Mouse (Mus musculus) heart, embryonic 14.5 days (tissue): ENCODE results near the gene Dmrt2. TPM values are rescaled to one million over a fixed set of nuclear protein-coding genes. Genes with fewer than 3 reads are reported as not detected.

ENCODE experiments used
- ATAC-seq: fragments of 200-750 bp; cut with Nextera tagmentation; 2 replicates; pipeline ENCODE4 v1.8.0; 2017; ENCODE audit warnings: low read depth, moderate TSS enrichment; ENCODE audit not compliant: insufficient number of reproducible peaks, insufficient read depth, low FRiP score
- H3K27ac ChIP-seq, 2 experiments: fragments of 200-500 bp in 1 of 2; fragments of 300-500 bp in 1 of 2; sonication (generic) in 1 of 2; replicated peaks in 1 of 2; 2 replicates each; pipeline ENCODE4 v1.5.1; 2012 to 2014; ENCODE audit warnings: low read depth in 2 of 2, low read length in 2 of 2, control low read depth in 1 of 2, mild to moderate bottlenecking in 1 of 2, mixed read lengths in 1 of 2; ENCODE audit not compliant: control insufficient read depth in 1 of 2, insufficient read depth in 1 of 2
- H3K27me3 ChIP-seq: fragments of 300-500 bp; sonication (generic); 2 replicates; pipeline ENCODE4 v1.6.1; 2014; ENCODE audit warnings: mild to moderate bottlenecking, low read length, control low read depth; ENCODE audit not compliant: control insufficient read depth, insufficient read depth
- H3K36me3 ChIP-seq: fragments of 300-500 bp; sonication (generic); 2 replicates; pipeline ENCODE4 v1.6.1; 2014; ENCODE audit warnings: mild to moderate bottlenecking, control low read depth, low read length, mixed read lengths; ENCODE audit not compliant: control insufficient read depth, insufficient read depth
- H3K4me1 ChIP-seq, 2 experiments: fragments of 200-500 bp in 1 of 2; fragments of 300-500 bp in 1 of 2; sonication (generic) in 1 of 2; 2 replicates each; pipeline ENCODE4 v1.6.1; 2012 to 2014; ENCODE audit warnings: low read length in 2 of 2, control low read depth in 1 of 2, mixed read lengths in 1 of 2; ENCODE audit not compliant: control insufficient read depth in 2 of 2, insufficient read depth in 2 of 2
- H3K4me2 ChIP-seq: fragments of 300-500 bp; sonication (generic); 2 replicates; pipeline ENCODE4 v1.6.1; 2014; ENCODE audit warnings: mild to moderate bottlenecking, low read length
- H3K4me3 ChIP-seq, 2 experiments: fragments of 200-500 bp in 1 of 2; fragments of 300-500 bp in 1 of 2; sonication (generic) in 1 of 2; 2 replicates each; pipeline ENCODE4 v1.5.1; 2012 to 2014; ENCODE audit warnings: low read length in 2 of 2, mild to moderate bottlenecking in 2 of 2, control low read depth in 1 of 2, low read depth in 1 of 2, moderate library complexity in 1 of 2; ENCODE audit not compliant: control insufficient read depth in 1 of 2, insufficient read depth in 1 of 2
- H3K9ac ChIP-seq: fragments of 300-500 bp; sonication (generic); 2 replicates; pipeline ENCODE4 v1.6.1; 2014; ENCODE audit warnings: mild to moderate bottlenecking, low read length
- H3K9me3 ChIP-seq: fragments of 300-500 bp; sonication (generic); 2 replicates; pipeline ENCODE4 v1.6.1; 2016; ENCODE audit warnings: low read length, control low read depth; ENCODE audit not compliant: control insufficient read depth
- WGBS: fragments of 180-500 bp; shearing (Covaris S2); extraction: QIAGEN DNeasy Blood & Tissue Kit; methylation state at CpG from one replicate; pipeline ENCODE4 v1.1.7; 2014; 5-methylcytosine and 5-hydroxymethylcytosine counted together
- polyA plus RNA-seq: library from polyadenylated mRNA; unstranded; fragments of >200 nt; fragmentation: Nextera tagmentation; extraction: Ambion mirVana; gene quantifications from 2 replicates; pipeline ENCODE4 v1.2.1, GENCODE M21; 2014

Gene Dmrt2
- polyA plus RNA-seq, 1 experiment from 2014 or later, result 0.59 TPM

DNA sequence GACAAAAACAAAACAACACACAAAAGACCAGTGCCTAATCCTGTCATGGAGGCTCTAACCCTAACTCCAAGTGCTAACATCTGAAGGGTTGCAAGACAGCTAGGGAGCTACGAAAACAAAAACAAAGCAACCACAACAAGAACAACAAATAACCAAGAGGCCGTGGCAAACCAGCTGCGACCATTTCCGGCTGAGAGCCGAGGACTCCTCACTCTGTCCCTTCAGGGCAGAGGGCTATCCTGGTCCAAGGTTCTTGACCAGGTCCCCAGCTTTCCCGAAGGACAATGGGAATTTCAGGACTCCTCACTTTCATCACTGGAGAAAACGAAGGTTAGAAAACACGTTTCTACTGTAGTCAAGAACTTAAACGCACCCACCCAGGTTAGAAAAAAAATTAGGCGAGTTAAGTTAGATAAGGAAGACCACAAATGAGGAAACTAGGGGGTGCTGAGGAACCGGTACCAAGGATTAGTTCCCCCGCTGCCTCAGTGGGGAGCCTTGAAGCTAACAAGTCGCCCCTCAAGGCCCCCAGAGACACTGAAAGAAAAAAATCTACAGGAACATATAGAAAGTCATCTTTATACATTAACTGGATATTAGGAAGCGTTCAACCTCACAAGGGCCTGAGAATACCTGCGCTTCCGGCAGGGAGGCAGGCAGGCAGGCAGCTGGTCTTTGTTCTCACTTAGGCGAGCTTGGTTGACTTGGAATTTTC lies 1.5 kb upstream of the Dmrt2 start:
- Histone ChIP-seq H3K27me3 (peaks cover 100% of the 10 kb centered on the region), H3K9ac (no peak overlapping the region), H3K36me3 (no peaks in the 10 kb centered on the region), H3K4me3 (no peak overlapping the region), H3K9me3 (no peaks in the 10 kb centered on the region), H3K4me2 (no peak overlapping the region), H3K4me1 (peaks cover 0 to 3% of the 10 kb centered on the region in 2 experiments; a peak in 2 of 4 replicates), H3K27ac (no peak overlapping the region)
- 2% methylated on average over 17 of the region's 17 CpGs for WGBS
- ATAC-seq, result no peak

DNA sequence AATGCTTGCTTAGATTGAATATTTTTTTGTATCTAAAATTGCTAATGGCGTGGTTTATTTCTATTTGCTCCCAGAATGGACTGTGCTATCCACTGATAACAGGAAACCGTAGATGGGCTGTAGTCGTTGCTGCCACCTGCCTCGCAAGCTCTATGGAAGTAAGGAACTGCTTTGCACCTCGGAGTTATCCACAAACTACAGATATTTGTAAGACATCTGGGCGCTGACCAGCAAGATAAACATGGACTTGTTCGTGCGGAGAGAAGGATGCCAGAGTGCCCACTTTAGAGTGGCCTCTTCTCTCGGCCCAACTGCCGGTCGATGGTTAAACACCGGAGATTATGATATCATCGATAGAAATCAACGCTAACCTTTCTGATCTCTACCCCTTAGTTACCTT lies 530 bp upstream of the Dmrt2 start:
- H3K4me1 ChIP-seq, result no peaks in the 10 kb centered on the region; a peak in 1 of 4 replicates
- H3K9me3 ChIP-seq, result no peaks in the 10 kb centered on the region
- H3K27ac ChIP-seq, result no peak overlapping the region
- under 1% methylated on average over 14 of the region's 14 CpGs for WGBS
- H3K4me2 ChIP-seq, result peak overlapping the region; percentile 81
- ATAC-seq, result no peak
- peaks cover 100% of the 10 kb centered on the region for H3K27me3 ChIP-seq
- peak overlapping the region; percentile 52 to 53 for H3K4me3 ChIP-seq
- no peaks in the 10 kb centered on the region for H3K36me3 ChIP-seq
- no peak overlapping the region for H3K9ac ChIP-seq

DNA sequence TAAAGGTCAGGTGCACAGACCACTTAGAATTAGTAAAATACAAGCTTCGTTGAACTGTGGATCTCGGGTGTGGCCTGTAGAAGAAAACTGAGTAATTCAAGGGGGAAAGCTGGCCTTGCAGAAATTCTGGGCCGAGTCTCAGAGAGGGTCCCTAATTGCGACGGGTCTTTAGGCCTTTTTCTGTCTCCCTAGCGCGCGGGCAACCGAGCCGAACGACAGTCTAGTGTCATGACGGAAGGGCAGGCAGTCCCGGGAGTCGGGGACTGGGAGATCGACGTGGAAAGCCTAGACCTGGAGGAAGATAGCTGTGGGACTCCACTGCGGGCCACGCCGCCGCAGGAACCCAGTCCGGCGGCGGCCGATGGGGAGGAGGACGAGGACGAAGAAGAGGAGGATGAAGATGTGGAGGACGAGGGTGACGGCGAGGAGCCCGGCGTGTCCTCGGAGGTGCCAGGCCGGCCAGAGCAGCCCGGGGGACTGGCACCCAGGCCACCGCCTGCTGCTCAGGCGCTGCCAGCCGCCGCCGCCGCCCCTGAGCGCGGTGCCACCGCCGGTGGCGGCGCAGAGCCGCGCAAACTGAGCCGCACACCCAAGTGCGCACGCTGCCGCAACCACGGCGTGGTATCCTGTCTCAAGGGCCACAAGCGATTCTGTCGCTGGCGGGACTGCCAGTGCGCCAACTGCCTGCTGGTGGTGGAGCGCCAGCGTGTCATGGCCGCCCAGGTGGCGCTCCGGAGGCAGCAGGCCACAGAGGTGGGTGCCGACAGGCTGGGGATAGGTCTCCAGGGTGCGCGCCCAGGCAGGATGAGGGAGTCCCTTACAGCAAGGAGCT lies 1.2 kb downstream of the Dmrt2 start:
- Histone ChIP-seq H3K4me2 (peak overlapping the region; percentile 81), H3K9ac (peak overlapping the region; percentile 28), H3K27me3 (peaks cover 99% of the 10 kb centered on the region), H3K36me3 (no peaks in the 10 kb centered on the region), H3K27ac (no peak overlapping the region), H3K4me3 (peak overlapping the region; percentile 37 to 53), H3K4me1 (no peaks in the 10 kb centered on the region; a peak in 1 of 4 replicates), H3K9me3 (no peaks in the 10 kb centered on the region)
- no peak for ATAC-seq
- WGBS, result under 1% methylated on average over 52 of the region's 66 CpGs

DNA sequence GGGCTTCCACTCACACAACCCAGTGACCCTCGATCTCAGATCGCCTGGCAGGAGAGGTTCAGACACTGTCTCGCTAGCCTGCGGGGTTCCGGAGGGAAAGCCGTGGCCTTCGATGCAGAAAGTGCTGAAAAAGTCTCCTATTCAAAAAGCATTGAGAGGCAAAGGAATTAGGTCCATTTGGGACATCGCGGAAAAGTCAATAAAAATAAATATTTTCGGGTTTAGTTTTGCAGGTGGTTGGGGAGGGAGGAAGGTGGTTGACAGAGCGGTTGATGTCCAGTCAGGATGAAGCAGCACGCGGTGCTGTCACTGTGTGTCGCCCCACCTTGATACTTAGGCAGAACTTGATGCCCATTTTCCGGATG lies 1.8 kb downstream of the Dmrt2 start:
- WGBS, result 2% methylated on average over 15 of the region's 15 CpGs
- no peaks in the 10 kb centered on the region for H3K36me3 ChIP-seq
- H3K27ac ChIP-seq, result no peak overlapping the region
- H3K27me3 ChIP-seq, result peaks cover 98% of the 10 kb centered on the region
- ATAC-seq, result no peak
- H3K4me3 ChIP-seq, result peak overlapping the region; percentile 37 to 53
- no peaks in the 10 kb centered on the region; a peak in 1 of 4 replicates for H3K4me1 ChIP-seq
- H3K9ac ChIP-seq, result 0 out of 2 replicates have a peak overlapping the region, but pooled peaks have one; percentile 28
- peak overlapping the region; percentile 81 for H3K4me2 ChIP-seq
- H3K9me3 ChIP-seq, result no peaks in the 10 kb centered on the region

DNA sequence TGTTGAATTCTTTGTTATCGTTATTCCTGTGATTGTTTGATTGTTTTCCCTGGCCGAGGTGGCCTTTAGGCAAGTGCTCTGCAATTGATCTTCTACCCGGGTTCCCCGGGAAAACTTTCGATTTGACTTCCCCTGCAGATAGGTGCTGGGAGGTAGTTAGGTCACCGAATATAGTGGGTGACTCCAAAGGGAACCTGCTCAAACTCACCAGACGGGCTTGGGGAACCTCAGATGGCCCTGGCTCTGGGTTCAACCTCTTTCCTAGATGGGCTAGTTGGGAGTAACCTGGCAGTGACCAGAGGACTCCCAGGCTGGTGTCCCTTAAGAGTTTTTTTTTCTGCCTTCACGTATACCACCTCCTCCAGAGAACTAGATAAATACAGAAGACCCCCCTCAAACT lies 2.5 kb downstream of the Dmrt2 start:
- no peak for ATAC-seq
- Histone ChIP-seq H3K27ac (no peak overlapping the region), H3K27me3 (peaks cover 91% of the 10 kb centered on the region), H3K4me3 (peak overlapping the region in 1 of 2 experiments; percentile 53; a peak in 1 of 4 replicates), H3K9ac (no peak overlapping the region), H3K9me3 (no peaks in the 10 kb centered on the region), H3K36me3 (no peaks in the 10 kb centered on the region), H3K4me1 (no peaks in the 10 kb centered on the region; a peak in 1 of 4 replicates), H3K4me2 (peak overlapping the region; percentile 81; the same call in 1 of the 2 replicates)
- WGBS, result 2% methylated on average over 8 of the region's 8 CpGs

DNA sequence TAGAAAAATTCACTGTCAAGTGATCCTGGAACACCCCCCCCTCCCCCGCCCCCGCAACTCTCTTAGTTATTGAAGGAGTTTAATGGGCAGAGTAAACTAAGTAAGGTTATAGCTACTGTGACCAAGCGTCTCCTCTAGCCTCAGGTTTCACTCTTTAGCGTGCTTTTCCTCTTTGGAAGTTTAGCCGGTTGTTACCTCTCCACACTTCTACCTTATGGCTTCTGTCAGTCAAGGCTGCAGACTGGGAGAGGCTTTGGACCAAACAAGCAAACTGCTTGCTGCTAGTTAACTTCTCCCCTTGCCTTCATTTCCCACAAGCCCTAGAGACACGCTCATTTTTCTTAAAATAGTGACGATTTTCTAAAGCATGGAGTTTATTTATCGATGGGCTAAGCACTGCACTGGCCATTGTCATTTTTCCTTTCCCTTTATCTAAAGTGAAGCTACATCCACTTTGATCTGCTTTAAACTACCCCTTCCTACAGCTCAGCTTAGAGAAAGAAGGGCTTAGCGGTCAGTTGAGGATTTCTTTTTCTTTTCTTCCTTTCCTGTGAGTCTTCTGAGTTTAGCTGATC lies 3.7 kb downstream of the Dmrt2 start:
- no peak for ATAC-seq
- 18% methylated on average over 9 of the region's 9 CpGs for WGBS
- Histone ChIP-seq H3K4me1 (no peaks in the 10 kb centered on the region; a peak in 1 of 4 replicates), H3K27me3 (peaks cover 80% of the 10 kb centered on the region), H3K9me3 (no peaks in the 10 kb centered on the region), H3K4me2 (no peak overlapping the region), H3K27ac (no peak overlapping the region), H3K36me3 (no peaks in the 10 kb centered on the region), H3K4me3 (no peak overlapping the region), H3K9ac (no peak overlapping the region)

DNA sequence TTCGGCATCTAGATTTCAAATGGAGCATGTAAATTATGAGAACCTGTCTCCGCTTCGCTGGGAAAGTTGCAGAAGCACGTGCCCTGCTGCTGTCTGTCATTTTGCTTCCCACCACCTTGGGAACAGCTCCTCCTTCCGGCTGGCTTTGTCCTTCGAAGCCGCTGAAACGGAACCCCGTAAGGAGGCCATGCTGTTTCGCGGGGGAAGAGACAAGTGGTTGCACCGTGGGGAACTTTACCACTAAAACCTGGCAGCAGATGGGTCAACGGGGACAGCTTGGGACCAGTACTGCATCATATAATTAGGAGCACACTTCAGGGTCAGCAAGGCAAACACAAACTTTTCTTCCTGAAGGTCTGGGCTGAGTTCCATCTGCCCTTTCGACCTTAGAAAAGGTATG lies 26.6 kb downstream of the Dmrt2 start:
- Histone ChIP-seq H3K4me2 (no peak overlapping the region), H3K4me1 (no peaks in the 10 kb centered on the region)

More for the DNA sequence above, 26.6 kb downstream of the Dmrt2 start:
- no peak overlapping the region for H3K4me3 ChIP-seq
- no peaks in the 10 kb centered on the region for H3K27me3 ChIP-seq
- WGBS, result 74% methylated on average over 14 of the region's 14 CpGs
- ATAC-seq, result no peak
- no peaks in the 10 kb centered on the region for H3K9me3 ChIP-seq
- H3K36me3 ChIP-seq, result no peaks in the 10 kb centered on the region
- H3K27ac ChIP-seq, result no peak overlapping the region
- no peak overlapping the region for H3K9ac ChIP-seq
